Mouse (Mus musculus): ENCODE data around the gene St6galnac3. TPM values are rescaled to one million over a fixed set of nuclear protein-coding genes. Genes with fewer than 3 reads are reported as not detected.
A peak's percentile ranks its signal among the peaks of the same experiment; 100 is the strongest.

St6galnac3 gene
- total and polyA plus RNA-seq, 3 experiments, result 0.08 to 1.1 (median 0.38) TPM

DNA sequence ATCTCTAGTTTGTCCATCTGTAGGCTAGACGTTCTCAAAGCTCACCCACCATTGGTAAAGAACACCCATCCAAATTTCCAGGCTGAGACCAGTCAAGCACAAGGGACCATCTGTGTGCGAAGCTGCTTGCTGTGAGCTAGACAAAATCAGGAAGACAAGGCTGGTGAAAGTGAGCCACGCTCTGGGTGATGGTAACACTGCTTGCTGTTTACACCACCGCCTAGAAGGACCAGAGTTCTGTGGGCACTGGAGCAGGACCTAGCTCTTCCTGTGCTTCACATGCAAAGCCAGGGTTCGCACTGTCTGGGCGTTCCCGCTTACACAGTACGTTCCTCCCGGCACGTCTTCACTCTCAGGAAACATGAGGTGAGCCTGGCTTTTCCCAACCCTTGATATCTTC lies 42.7 kb downstream of the St6galnac3 start:
- H3K9me3 ChIP-seq (replicated peaks; ENCODE audit: low read length), result no peaks in the 10 kb centered on the region
- dilution Hi-C loops (cut with MboI; ENCODE audit: extremely low pct_ligation_motif_present, extremely low pct_unique_long_range_greater_than_20kb, low sequenced_read_pairs), result no loop called here
- in situ Hi-C loops (cut with MboI; ENCODE audit: low pct_ligation_motif_present, low pct_unique_long_range_greater_than_20kb, low sequenced_read_pairs), result no loop called here
- no peaks in the 10 kb centered on the region for H3K36me3 ChIP-seq (replicated peaks in 1 of 2; ENCODE audit: control insufficient read depth in 1 of 2, insufficient read depth in 1 of 2, low read length in 1 of 2)
- no peak overlapping the region for H3K27ac ChIP-seq (ENCODE audit: insufficient read depth, low read depth)
- H3K4me1 ChIP-seq (ENCODE audit: control insufficient read depth in 1 of 2, insufficient read depth in 2 of 2), result peaks cover 16 to 52% of the 10 kb centered on the region in 2 experiments
- DNase-seq (ENCODE audit: extremely low read depth), result peak; percentile 69
- no peak overlapping the region for H3K4me2 ChIP-seq (ENCODE audit: insufficient read depth, low read depth, poor library complexity, severe bottlenecking)
- H3K9ac ChIP-seq (ENCODE audit: insufficient read depth, low read depth), result no peak overlapping the region
- H3K79me2 ChIP-seq (replicated peaks; ENCODE audit: control insufficient read depth, extremely low read depth, insufficient read depth, poor library complexity, severe bottlenecking), result no peaks in the 10 kb centered on the region
- TF ChIP-seq HCFC1 (IDR thresholded peaks at IDR 0.05; ENCODE audit: low read depth, low read length) (no peak), BHLHE40 (IDR thresholded peaks at IDR 0.05; ENCODE audit: low read depth, low read length) (0 out of 2 replicates have a peak, but pooled peaks have one; percentile 35), IRF4 (IDR thresholded peaks at IDR 0.05; ENCODE audit: low read depth, low read length) (no peak; the same call in 1 of the 2 replicates), CHD1 (IDR thresholded peaks at IDR 0.05; ENCODE audit: low read depth, low read length) (no peak), ETS1 (conservative IDR thresholded peaks at IDR 0.05; ENCODE audit: low read depth, low read length) (peak; percentile 44; the same call in 1 of the 2 replicates), MAX (IDR thresholded peaks at IDR 0.05; ENCODE audit: low read length) (peak; percentile 67; the same call in 1 of the 2 replicates)
- H3K4me3 ChIP-seq (replicated peaks in 1 of 3; ENCODE audit: low read depth in 2 of 3, low read length in 2 of 3, poor library complexity in 1 of 3), result peak overlapping the region in 1 of 3 experiments; percentile 21
- no peaks in the 10 kb centered on the region for H3K27me3 ChIP-seq (replicated peaks)

DNA sequence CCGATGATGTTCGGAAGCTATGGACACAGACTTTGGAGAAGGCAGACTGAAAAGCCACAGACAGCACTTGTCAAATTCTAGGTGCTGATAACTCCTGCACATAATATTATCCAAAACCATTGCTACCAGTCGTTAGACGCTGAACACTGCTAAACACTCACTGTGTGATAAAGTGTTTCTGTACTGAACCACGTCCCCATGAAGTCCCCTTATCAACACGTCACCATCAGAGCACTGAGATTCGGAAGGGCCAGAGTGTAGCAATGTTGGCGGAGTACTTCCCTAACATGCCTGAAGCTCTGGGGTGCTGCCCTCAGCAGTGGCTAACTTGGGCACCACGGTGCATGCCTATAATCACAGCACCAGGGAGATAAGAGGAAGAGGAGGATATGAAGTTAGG lies 43.3 kb downstream of the St6galnac3 start:
- in situ Hi-C loops (cut with MboI; ENCODE audit: low pct_ligation_motif_present, low pct_unique_long_range_greater_than_20kb, low sequenced_read_pairs) (no loop called here), dilution Hi-C loops (cut with MboI; ENCODE audit: extremely low pct_ligation_motif_present, extremely low pct_unique_long_range_greater_than_20kb, low sequenced_read_pairs) (no loop called here)
- no peak for TF ChIP-seq E2F4 (IDR thresholded peaks at IDR 0.05; ENCODE audit: insufficient replicate concordance, low read depth, low read length)
- no peak for TF ChIP-seq MAX (IDR thresholded peaks at IDR 0.05; ENCODE audit: low read length)
- TF ChIP-seq RCOR1 (conservative IDR thresholded peaks at IDR 0.05; ENCODE audit: low read depth, low read length), result no peak
- TF ChIP-seq IRF4 (IDR thresholded peaks at IDR 0.05; ENCODE audit: low read depth, low read length), result no peak
- no peak for TF ChIP-seq BHLHE40 (IDR thresholded peaks at IDR 0.05; ENCODE audit: low read depth, low read length)
- TF ChIP-seq SIN3A (IDR thresholded peaks at IDR 0.05; ENCODE audit: low read length), result no peak
- no peak for TF ChIP-seq ZNF384 (IDR thresholded peaks at IDR 0.05; ENCODE audit: low read depth, low read length)
- no peak for TF ChIP-seq TCF12 (IDR thresholded peaks at IDR 0.05; ENCODE audit: low read depth, low read length)
- TF ChIP-seq HCFC1 (IDR thresholded peaks at IDR 0.05; ENCODE audit: low read depth, low read length), result no peak
- TF ChIP-seq ELF1 (IDR thresholded peaks at IDR 0.05; ENCODE audit: low read depth, low read length), result no peak
- TF ChIP-seq POLR2AphosphoS2 (IDR thresholded peaks at IDR 0.05; ENCODE audit: low read depth, low read length), result no peak
- TF ChIP-seq MYC (IDR thresholded peaks at IDR 0.05; ENCODE audit: low read depth, low read length), result no peak
- no peak for TF ChIP-seq CTCF (conservative IDR thresholded peaks at IDR 0.05 in 1 of 2, IDR thresholded peaks at IDR 0.05 in 1 of 2; ENCODE audit: low read depth in 2 of 2, low read length in 2 of 2)
- no peak for TF ChIP-seq RAD21 (IDR thresholded peaks at IDR 0.05; ENCODE audit: low read depth, low read length)
- TF ChIP-seq NELFE (IDR thresholded peaks at IDR 0.05; ENCODE audit: low read depth, low read length), result no peak
- no peak for TF ChIP-seq USF2 (conservative IDR thresholded peaks at IDR 0.05; ENCODE audit: low read depth, low read length)
- TF ChIP-seq PAX5 (IDR thresholded peaks at IDR 0.05; ENCODE audit: low read length), result no peak
- TF ChIP-seq CHD2 (IDR thresholded peaks at IDR 0.05; ENCODE audit: low read length), result no peak
- Histone ChIP-seq H3K27ac (ENCODE audit: insufficient read depth, low read depth) (no peak overlapping the region), H3K4me1 (ENCODE audit: control insufficient read depth in 1 of 2, insufficient read depth in 2 of 2) (peaks cover 15 to 54% of the 10 kb centered on the region in 2 experiments), H3K4me2 (ENCODE audit: insufficient read depth, low read depth, poor library complexity, severe bottlenecking) (no peak overlapping the region), H3K27me3 (replicated peaks) (no peaks in the 10 kb centered on the region), H3K79me2 (replicated peaks; ENCODE audit: control insufficient read depth, extremely low read depth, insufficient read depth, poor library complexity, severe bottlenecking) (no peaks in the 10 kb centered on the region), H3K36me3 (replicated peaks in 1 of 2; ENCODE audit: control insufficient read depth in 1 of 2, insufficient read depth in 1 of 2, low read length in 1 of 2) (no peaks in the 10 kb centered on the region), H3K4me3 (replicated peaks in 1 of 3; ENCODE audit: low read depth in 2 of 3, low read length in 2 of 3, poor library complexity in 1 of 3) (no peak overlapping the region), H3K9ac (ENCODE audit: insufficient read depth, low read depth) (no peak overlapping the region), H3K9me3 (replicated peaks; ENCODE audit: low read length) (no peaks in the 10 kb centered on the region)
- no peak for DNase-seq (ENCODE audit: extremely low read depth)

Data from CH12.LX (cell line).